Mouse (Mus musculus) C2C12 (cell line): ENCODE measurements around the gene Tnni1.

Experiments used
- CTCF ChIP-seq: IDR thresholded peaks from one replicate; pipeline ENCODE4 v1.5.1; 2011; ENCODE audit not compliant: control insufficient read depth, insufficient read depth, insufficient read length
- FOSL1 ChIP-seq: IDR thresholded peaks from one replicate; pipeline ENCODE4 v1.8.0; 2011; ENCODE audit warnings: mild to moderate bottlenecking, low read length; ENCODE audit not compliant: poor library complexity, insufficient read depth, severe bottlenecking
- MYOD1 ChIP-seq: IDR thresholded peaks from one replicate; pipeline ENCODE4 v1.6.1; 2011; ENCODE audit warnings: low read depth; ENCODE audit not compliant: control insufficient read depth, insufficient read length
- MYOG ChIP-seq: IDR thresholded peaks from one replicate; pipeline ENCODE4 v1.6.1; 2011; ENCODE audit not compliant: control insufficient read depth, insufficient read length; ENCODE audit errors: extremely low read depth

- no peak for TF ChIP-seq CTCF
- TF ChIP-seq MYOG, result no peak
- no peak for TF ChIP-seq FOSL1
- TF ChIP-seq MYOD1, result no peak
Observed at GRCm38 (mm10) chr1:135755287-135755686, 23.9 kb upstream of the Tnni1 start.
